Mouse (Mus musculus): ENCODE results near the gene Ctla2b. TPM values are rescaled to one million over a fixed set of nuclear protein-coding genes. Genes with fewer than 3 reads are reported as not detected.

Gene Ctla2b
- polyA plus RNA-seq (2015; fragmentation: Nextera tagmentation; extraction: Ambion mirVana) = 6.3 and 14.5 TPM in 2 replicates

DNA sequence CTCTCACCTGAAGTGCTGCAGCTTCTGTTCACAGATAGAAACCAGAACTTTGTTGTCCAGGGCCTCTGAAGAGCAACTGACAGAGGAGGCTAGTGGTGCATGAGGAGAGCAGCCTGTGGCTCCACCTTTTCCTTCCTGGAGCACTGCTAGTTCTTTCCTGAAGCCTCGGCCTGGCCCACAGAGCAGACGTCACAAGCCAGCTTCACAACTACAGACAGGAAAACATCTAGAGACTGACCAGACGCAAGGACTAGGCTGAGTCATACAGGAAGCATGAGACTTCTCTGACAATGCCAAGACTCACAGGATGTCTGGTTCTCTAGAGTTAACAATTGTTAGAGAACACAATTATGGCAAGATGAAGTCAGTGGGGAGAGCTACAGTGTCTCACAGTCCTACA is at the start of gene Ctla2b:
Ctla2b (minus strand) TSS at position 120 of the 400 bp plus-strand sequence.

DNA sequence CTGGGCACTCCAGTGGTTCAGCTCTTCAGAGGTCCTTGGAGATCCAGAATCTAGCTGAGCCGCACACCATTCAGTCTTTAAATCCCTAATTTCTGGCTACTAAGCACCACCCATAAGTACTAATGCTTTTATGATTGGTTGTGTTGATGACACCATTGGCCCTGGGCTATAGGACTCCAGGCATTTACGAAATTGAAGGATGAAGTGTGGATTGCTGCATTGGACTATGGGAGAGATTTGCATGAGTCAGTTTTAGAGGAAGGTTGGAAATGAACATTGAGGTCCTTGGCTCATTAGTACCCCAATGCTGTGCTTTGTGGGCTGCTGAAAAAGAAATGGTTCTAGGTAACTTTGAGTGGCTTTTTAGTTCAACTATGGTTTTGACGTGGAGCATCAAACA is 44.6 kb upstream of the Ctla2b start, which contains the start of gene Tpbpa:
Tpbpa (minus strand) TSS at position 101 of the 400 bp plus-strand sequence.

DNA sequence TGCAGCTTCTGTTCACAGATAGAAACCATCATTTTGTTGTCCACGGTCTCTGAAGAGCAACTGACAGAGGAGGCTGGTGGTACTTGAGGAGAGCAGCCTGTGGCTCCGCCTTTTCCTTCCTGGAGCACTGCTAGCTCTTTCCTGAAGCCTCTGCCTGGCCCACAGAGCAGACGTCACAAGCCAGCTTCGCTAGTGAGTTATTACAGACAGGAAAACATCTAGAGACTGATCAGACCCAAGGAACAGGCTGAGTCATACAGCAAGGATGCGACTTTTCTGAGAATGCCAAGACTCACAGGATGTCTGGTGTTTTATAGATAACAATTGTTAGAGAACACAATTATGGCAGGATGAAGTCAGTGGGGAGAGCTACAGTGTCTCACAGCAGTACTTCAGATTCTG is 39.3 kb upstream of the Ctla2b start, which contains the start of the genes Gm49391 and Ctla2a:
Gm49391 (minus strand) TSS at position 72 of the 402 bp plus-strand sequence.
Ctla2a (minus strand) TSS at position 126 of the 402 bp plus-strand sequence.

DNA sequence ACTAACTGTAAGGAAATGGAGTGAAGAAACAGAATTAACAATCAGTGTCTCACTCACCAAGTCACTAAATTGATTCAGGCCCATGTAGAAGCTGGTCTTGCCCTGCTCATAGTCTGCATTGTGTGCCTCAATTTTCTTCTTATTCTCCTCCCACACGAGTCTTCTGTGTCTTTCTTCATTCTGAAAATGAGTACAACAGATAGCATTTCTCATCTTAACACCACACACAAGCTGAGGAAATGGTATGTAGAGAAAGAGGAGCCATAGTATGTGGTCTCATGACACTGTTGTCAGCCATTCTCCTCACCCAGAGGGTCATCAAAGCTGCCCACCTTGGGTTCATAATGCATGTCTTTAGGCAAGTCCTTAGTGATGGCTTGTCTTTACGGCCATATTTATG is 38.2 kb upstream of the Ctla2b start, which contains the start of gene Gm49393:
Gm49393 (minus strand) TSS at position 101 of the 400 bp plus-strand sequence.

DNA sequence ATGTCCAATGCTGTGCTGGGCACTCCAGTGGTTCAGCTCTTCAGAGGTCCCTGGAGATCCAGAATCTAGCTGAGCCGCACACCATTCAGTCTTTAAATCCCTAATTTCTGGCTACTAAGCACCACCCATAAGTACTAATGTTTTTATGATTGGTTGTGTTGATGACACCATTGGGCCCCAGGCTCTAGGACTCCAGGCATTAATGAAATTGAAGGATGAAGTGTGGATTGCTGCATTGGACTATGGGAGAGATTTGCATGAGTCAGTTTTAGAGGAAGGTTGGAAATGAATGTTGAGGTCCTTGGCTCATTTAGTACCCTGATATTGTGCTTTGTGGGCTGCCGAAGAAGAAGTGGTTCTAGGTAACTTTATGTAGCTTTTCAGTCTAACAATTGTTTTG is 7.5 kb upstream of the Ctla2b start, which contains the start of gene Tpbpb:
Tpbpb (minus strand) TSS at position 101 of the 400 bp plus-strand sequence.

DNA sequence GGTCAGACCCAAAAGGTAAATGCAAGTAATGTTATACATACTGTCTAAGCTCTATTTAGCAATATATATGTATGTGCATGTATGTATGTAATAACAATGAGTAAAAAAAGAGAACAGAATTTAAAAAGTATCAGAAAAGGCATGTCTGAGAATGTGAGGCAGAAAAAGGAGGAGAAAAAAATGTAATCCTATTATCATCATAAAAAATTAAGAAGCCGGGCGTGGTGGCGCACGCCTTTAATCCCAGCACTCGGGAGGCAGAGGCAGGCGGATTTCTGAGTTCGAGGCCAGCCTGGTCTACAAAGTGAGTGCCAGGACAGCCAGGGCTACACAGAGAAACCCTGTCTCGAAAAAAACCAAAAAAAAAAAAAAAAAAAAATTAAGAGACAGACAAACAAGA is 453 bp downstream of the Ctla2b start, which contains the start of gene Gm49392:
Gm49392 (minus strand) TSS at position 101 of the 400 bp plus-strand sequence.

DNA sequence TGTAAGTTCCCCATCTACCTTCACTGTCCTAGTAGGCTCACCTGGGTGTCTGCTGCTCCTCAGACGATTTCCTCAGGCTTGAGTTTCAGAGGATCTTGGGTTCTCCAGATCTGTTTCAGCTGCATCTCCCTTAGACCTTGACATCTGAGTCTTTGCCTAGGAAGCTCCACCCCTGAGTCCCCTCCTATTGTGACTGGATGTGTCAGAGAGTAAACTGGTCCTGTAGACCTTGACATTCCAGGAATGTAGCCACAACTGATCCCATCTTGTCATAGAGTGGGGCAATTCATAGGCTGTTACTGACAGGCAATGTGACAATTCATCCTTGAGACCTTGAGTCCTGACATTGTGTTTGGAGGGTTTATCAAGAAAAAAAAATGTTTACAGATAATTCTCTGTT is 33.0 kb downstream of the Ctla2b start, which contains the start of gene 4930486L24Rik:
4930486L24Rik (minus strand) TSS at position 195 of the 400 bp plus-strand sequence.

Other genes starting within 250 kb of the Ctla2b start
- not detected in 2 replicates for gene BC051665, start 111.1 kb downstream of the Ctla2b start, polyA plus RNA-seq (2015; fragmentation: Nextera tagmentation; extraction: Ambion mirVana)
- 0.23 TPM in 1 of 2 replicates, not detected in the other for gene Ctsll3, start 94.6 kb downstream of the Ctla2b start, polyA plus RNA-seq (2015; fragmentation: Nextera tagmentation; extraction: Ambion mirVana)
- gene 4930486L24Rik, start 33.0 kb downstream of the Ctla2b start, polyA plus RNA-seq (2015; fragmentation: Nextera tagmentation; extraction: Ambion mirVana) = 0.15 TPM in 1 of 2 replicates, not detected in the other
- 0.29 and 0.67 TPM in 2 replicates for gene Gm49392, start 553 bp downstream of the Ctla2b start, polyA plus RNA-seq (2015; fragmentation: Nextera tagmentation; extraction: Ambion mirVana)
- gene Tpbpb, start 7.4 kb upstream of the Ctla2b start, polyA plus RNA-seq (2015; fragmentation: Nextera tagmentation; extraction: Ambion mirVana) = not detected in 2 replicates
- 0.26 TPM in 1 of 2 replicates, not detected in the other for gene Gm49393, start 38.1 kb upstream of the Ctla2b start, polyA plus RNA-seq (2015; fragmentation: Nextera tagmentation; extraction: Ambion mirVana)
- gene Gm49391, start 39.1 kb upstream of the Ctla2b start, polyA plus RNA-seq (2015; fragmentation: Nextera tagmentation; extraction: Ambion mirVana) = 5.7 and 12.7 TPM in 2 replicates
- 56.6 and 185 TPM in 2 replicates for gene Ctla2a, start 39.2 kb upstream of the Ctla2b start, polyA plus RNA-seq (2015; fragmentation: Nextera tagmentation; extraction: Ambion mirVana)
- gene Tpbpa, start 44.5 kb upstream of the Ctla2b start, polyA plus RNA-seq (2015; fragmentation: Nextera tagmentation; extraction: Ambion mirVana) = not detected in 2 replicates
- gene Ctsj, start 108.5 kb upstream of the Ctla2b start, polyA plus RNA-seq (2015; fragmentation: Nextera tagmentation; extraction: Ambion mirVana) = 0.24 TPM in 1 of 2 replicates, not detected in the other
- not detected in 2 replicates for gene Ctsq, start 143.2 kb upstream of the Ctla2b start, polyA plus RNA-seq (2015; fragmentation: Nextera tagmentation; extraction: Ambion mirVana)